Mouse (Mus musculus) liver, postnatal 0 days (tissue): ENCODE measurements at regions not wholly inside any gene's neighbourhood (a gene's known extent, or its start where the extent isn't known, plus 50 kb on each side); places are given as distances from the start of the nearest gene placed in this dataset.

ENCODE experiments used
- CTCF ChIP-seq: sonication (generic); IDR thresholded peaks from 2 replicates; pipeline ENCODE4 v1.5.1; 2016; ENCODE audit warnings: antibody characterized with exemption, low read depth
- EP300 ChIP-seq: IDR thresholded peaks from 2 replicates; pipeline ENCODE4 v1.6.1; 2016; ENCODE audit warnings: antibody characterized with exemption, low read depth, mild to moderate bottlenecking

DNA sequence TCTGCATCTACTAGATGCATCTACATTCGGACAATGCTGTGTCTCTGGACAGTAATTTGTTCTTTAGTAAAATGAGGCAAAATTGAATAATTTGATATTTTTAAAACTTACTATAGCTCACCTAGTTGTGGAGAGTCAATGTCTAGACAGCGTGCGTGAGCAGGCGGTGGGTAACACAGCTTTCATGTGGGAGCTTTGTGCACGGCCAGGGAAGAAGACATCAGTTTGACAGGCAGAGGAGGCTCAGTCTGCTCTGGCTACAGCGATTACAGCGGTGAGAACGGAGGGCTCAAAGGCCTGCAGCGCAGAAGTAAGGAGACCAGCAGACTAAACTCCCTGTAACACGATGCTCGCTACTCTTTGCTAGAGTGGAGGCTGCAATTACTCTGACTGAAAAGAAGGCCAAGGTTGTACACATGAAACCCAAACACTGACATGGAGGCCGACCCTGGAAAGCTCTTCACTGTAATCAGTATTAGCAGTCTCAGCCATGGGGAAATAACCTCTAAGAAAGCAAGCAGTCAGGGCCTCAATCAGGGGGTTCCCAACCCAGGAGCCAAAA is 120.5 kb downstream of the Polr2m start:
- TF ChIP-seq CTCF (no peak), EP300 (no peak)
